Mouse (Mus musculus) ovary, postnatal 36 days (tissue): ENCODE results near the gene Ocrl.

ENCODE experiments used
- DNase-seq: peaks from one replicate; pipeline ENCODE4 v3.0.0; 2022; ENCODE audit warnings: low spot score, mixed read lengths

Ocrl gene

DNA sequence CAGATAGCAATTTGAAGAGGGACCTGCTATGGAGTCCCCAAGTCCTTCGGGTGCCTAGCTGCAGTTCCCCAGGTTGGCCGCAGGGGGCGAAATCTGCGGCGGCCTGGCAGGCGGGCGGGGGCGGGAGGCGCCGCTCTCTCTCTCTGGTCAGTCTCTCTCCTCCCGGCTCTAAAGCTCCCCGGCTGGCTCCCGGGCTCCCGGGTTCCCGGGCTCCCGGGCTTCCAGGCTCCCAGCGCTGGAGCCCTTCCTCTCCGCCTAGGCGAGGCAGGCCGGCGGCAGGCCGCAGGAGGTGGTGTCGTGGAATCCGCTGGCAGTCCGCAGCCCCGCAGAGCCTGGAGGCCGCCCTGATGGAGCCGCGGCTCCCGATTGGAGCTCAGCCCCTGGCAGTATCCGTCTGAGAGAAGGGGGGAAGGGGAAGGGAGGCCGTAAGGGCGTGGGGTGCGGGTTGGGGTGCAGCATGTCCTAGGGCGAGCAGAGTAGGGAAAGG is at the start of gene Ocrl:
Ocrl (plus strand) TSS at position 82 of the 487 bp plus-strand sequence.
- DNase-seq, result peak; percentile 72

DNA sequence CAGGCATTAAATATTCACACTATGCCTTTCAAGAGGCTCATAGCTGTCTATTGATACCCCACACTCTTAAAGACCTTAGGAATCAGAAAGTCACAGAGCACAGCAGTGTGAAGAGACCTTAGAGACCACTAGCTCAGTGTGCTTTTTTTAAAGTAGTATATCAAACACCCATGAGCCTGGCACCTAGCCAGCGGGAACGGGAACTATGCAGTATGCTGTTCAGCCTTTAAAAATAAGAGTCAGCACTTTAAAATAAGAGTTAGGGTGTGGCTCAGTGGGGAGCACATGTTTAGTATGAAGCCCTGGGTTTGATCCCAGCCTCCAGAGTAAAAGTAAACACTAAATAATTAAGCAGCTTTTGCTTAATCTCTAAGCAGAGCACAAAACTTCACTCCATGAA is 32.1 kb upstream of the Ocrl start:
- DNase-seq, result peak; percentile 29

DNA sequence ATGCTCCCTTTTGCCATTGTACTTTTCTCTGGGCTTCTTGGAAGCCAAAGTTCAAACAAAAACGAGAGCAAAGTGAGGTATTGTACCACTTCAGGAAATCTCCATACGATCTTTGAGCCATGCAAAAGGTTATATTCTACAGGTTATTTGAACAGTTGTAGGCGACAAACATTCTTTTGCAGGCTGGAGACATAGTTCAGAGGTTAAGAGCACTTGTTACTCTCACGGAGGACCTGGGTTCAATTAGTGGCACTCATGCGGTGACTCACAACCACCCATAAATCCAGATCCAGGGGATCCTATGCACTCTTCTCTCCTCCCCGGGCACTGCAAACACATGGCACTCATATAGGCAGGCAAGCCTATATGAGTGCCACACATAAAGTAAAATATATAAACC is 29.4 kb upstream of the Ocrl start:
- no peak for DNase-seq

DNA sequence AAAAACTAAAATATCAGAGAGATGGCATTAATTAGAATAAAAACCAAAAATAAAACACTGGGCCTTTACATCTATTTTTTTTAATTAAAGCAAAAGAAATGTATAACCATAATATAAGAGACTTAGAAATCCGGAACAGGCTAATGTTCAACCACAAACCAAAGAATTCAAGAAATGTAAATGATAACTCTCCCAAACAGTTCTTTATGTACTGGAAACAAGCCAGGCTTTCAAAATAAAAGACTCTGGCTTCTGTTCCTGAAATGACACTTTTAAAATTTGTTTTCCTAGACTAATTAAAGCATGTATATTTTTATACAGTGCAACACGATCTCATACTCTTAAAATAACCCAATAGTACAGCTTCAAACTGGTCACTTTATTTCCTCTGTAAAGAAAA is 24.8 kb upstream of the Ocrl start:
- DNase-seq, result no peak

DNA sequence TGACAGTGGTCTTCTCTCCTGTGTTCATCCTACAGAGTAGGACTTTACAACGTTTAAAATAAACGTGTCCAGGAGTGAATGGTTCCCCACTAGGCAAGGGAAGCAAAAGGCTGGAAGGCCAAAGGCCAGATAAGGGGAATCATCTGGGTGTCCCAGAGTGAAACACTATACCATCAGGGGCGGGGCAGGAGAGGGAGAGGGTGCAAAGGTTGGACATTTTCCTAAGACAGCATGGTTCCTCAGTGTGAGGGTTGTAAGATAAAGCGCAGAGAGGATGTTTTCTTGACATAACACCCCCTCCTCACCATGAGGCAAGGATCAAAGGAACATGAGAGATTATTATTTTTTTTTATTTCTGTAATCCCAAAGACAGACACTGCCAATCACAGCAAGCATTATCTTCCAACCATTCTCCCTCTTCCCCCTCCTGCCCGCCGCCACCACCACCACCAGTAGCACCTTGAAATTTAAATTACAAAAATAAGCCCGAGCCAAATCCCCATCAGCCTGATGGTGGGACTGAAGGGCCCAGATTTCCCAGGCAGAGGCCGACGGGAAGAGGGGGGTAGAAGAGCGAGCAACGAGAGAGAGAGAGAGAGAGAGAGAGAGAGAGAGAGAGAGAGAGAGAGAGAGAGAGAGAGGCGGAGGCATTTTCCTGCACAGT is 20.8 kb upstream of the Ocrl start:
- DNase-seq, result no peak

DNA sequence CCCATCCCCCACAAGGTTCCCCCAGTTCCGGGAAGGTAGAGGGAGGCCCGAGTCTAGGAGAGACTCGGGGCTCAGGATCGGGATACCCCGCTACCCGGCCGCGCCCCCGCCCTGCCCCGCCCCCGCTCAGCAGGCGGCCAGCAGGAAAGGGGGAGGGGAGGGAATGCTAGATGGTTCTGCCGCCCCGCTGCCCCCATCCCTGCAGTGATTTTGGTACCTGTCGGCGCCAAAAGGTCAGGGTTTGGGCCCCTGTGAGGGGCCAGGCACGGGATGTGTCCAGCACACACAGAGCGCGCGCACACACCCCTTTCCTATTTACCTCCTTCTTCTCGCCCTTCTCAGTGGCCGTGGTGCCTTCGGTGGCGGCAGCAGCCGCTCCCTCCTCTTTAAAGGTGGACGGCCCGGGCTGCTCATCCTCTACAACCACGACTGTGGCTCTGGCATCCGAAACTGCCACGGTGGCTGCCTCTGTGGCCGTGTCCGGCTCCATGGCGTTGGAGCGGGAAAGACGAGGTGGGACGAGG is 20.2 kb upstream of the Ocrl start:
- peak; percentile 26 for DNase-seq

DNA sequence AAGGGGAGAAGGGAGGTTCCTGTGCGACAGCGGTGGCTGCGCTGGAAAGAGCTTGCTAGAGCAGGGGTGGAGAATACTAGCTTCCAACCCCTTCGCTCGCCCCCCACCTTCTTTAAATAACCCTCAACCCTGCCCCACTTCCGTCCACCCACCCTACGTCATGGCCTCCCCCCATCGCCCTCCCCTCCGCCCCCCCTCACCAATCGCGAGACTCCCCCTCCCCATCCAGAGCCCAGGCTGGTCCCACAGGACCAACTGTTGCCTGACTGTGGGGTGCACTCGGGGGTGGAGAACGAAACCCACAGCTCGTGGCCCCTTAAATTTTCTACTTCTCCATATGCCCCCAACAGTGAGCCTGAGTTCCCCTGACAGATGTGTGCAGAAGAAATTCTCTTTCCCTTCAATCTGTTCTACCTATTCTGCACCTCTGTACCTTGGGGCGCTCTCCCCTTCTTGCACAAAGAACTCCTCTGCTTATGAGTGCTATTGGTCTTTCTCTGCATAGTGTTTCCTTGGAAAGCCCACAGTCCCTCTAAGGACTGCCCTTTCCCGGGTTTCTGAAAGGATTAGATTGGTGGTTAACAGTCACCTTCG is 19.7 kb upstream of the Ocrl start, which contains the start of gene Smarca1:
Smarca1 (minus strand) TSS at position 544 of the 594 bp plus-strand sequence.
- no peak for DNase-seq

DNA sequence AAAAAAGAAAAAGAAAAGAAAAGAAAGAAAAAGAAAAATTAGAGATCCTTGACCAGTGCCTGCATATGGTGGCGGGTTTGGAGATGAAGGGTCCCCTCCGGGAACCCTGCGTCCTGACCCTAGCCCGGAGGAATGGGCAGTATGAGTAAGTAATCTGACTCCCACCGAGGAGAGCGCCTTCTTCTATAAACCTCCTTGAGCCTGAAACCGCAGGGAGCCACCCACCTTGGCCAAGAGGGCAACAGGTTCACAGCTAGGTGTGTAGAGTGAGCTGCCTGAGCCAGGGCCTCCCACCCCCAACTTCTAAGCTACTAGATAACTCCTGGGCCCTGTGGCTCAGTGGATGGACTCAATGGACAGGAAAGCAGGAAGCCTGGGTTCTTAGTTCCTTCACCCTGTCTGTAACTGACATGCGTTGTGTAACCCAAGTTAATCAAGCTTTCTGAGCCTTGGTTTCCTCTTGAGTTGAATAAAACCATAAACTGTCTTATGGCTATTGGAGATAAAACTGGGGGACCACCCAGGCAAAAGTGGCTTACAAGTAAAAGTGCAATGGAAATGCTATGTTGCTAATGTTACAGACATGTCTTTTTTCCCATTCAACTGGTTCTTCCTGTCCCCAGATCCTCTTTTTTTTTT is 836 bp downstream of the Ocrl start:
- DNase-seq, result peak; percentile 8

DNA sequence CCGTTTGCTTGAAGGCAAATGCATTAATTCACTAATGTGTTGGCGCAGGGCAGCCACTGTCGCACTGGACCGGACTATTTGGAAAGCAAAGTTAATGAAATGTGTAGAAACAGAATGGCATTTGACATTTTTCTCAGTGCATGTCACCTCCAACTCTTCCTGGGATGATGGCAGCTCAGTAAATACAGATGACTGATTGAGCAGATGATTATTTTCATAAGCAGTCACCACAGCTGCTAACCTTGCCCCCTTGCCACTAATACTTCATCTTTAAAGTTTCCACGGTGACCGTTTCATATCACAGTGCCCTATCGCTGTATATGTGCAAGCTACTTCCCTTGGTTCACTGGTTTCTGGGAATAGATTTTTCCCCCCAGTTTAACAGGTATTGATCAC is 1.4 kb downstream of the Ocrl start:
- DNase-seq, result no peak

DNA sequence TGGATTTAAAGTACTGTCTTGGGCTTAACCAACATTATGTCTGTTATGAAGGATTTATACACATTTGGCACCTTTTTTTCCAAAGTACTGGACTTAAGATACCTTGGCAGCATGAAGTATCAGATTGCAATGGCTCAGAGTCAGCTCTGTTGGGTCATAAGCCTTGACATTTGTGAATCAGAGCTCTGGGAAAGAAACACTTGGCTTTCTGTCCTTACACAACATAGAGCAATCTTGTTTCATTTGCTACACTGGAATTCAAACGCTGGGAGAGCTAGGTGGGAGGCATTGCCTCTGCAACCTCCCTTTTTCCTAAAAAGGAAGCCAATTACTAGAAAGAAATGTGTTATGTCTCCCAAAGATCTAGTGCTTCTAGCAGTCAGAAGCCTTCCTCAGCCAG is 4.6 kb downstream of the Ocrl start:
- DNase-seq, result no peak

DNA sequence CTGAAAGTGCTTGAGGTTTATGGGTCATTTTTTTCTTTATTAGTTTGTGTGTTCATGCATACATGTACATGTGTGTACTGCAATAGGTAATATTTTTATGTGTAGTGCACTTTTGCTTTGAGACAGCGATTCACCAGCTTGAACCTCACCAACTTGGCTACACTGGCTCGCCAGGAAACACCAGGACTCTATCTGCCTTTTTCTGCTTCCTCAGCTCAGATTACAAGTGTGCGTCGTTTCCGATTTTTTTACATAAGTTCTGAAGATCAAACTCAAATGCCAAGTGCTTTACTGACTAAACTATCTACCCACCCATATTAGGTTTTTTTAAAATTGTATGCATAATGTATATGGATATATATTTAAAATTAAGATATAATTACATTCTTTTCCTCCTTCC is 8.4 kb downstream of the Ocrl start:
- no peak for DNase-seq

DNA sequence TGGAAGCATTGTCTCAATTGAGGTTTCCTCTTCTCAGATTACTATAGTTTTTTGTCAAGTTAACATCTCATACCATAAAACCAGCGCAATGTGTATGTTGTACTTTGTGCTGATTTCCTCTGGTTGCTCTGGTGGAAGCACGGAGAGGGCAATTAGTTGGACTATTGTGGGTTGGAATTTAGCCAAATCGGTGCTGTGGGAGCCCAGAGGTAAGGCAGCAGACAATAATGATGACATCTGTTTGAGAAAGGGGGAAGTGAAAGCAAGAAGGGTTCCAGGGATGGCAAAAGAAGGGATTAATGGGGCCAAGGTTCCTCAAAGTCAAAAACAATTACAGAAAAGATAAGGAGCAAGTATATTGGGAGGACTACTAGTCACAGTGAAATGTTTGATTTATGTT is 15.8 kb downstream of the Ocrl start:
- no peak for DNase-seq

DNA sequence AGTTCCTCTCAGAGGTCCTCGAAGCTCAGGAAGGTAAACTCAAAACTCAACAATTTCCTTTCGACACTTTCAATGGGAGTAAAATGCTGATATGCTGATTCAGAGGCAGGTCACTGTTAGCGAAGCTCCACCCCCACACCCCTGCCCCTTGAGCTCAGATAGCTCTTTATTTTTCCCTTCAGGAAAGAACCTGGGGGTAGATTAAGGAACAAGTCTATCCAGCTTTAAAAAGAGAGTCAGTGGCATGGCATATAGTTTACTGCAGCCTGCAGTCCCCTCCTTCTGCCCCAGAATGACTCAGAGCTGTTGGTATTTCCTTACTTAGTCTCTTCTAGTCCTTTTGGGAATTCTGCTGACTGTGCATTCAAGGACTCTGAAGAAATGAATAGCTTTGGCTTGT is 18.3 kb downstream of the Ocrl start:
- no peak for DNase-seq

DNA sequence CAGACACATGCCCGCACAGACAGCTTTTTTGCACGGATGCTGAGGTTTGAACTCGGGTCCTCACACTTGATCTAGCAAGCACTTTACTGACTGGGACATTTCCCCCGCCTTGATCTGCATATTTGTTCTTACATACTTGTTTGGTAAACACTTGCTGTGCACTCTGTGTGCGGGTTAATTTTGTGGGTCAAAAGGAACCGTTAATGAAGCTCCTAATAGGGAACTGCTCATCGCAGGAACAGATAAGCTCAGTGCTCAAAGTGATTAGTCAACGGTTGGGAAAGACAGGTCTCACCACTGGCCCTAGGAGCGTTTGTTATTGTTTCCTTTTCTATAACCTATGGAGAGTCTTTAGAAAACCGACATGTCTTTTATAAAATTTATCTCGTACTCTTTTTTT is 22.2 kb downstream of the Ocrl start:
- no peak for DNase-seq

DNA sequence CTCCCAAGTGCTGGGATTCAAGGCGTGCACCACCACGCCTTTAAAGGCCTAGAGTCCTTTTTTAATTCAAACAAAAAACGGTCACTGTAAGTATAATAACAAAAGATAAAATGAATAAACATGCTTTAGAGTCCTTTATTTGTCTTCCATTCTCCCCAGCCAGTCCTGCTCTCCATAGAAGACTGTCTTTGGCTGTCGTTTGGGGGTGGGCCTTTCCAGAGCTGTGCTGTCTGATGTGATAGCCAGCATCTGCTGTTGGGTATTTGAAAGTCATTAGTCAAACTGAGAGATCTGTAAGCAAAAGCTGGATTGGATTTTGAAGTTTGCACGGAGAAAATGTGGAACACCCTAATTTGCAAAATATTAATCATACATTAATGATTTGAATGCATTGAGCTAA is 24.7 kb downstream of the Ocrl start:
- DNase-seq, result no peak

DNA sequence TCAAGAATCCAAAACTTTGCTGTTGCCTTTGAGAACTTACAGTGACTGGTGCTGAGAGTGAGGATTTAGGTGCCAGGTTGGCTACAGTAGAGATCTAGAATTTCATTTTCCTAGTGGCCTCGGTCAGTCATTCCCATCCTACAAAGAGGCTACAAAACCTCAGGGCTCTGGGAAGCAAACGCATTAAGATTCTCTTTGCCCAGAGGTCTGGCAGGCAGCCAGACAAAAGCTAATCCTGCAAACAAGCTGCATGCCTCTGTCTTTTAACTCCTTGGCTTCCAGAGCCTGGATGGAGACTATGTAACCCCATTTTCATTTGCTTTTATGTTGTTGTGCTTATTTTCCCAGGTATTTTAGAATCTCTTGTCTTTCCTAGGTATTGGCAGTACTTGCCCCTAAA is 25.6 kb downstream of the Ocrl start:
- DNase-seq, result peak; percentile 6

DNA sequence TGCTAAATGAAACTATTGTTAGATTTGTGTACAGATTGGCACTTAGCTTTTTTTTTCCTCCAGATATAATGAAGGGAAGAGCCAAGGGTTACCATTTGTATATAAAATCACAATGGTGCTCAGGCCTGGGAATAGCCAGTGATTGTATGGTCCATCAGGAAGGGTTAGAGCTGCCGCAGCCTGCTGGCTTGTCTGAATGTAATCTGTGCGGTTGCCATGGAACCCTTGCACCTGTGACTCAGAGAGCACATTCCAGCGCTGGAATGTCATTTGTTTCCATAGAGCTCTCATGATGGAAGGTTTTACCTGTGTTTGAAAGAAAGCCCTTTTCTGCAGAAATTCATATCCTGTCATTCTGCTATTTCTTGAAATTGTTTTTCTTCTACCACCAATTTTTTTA is 37.5 kb downstream of the Ocrl start:
- DNase-seq, result no peak

DNA sequence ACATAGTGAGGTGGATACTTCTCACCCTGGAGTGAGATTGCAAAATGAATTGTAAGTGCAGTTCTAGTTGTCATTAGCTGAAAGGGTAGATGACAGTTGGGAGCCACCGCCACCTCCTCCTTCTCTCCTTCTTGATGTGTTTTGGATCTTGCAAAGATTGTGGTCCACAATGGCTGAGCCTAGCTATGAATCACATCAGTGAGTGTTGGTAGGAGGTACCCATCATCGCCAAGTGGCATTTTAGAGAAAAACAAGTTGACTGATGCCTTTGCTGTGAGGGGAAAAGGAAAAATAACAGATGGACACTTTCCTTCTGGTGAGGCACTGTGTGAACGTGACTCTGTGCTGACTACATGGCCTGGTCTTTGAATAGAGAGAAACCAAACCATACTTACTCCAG is 50.4 kb downstream of the Ocrl start:
- DNase-seq, result no peak

DNA sequence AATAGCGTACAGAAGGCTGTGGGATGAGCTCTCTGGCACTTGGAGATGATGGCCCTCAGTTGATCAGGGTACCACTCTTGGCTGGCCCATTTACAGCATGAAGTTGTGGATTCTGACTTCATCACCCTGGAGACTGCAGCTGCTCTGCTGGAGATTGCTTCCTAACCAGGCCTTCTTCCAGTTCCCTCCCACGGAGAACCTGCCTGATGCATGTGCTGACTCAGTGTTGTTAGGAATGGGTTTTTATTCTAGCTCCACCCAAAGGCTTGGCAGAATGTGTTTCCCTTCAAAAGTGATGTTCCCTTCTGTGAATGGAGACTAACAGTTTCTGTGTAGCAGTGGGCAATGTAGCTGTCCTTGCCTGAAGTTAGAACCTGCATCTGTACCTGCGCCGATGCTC is 58.2 kb downstream of the Ocrl start:
- no peak for DNase-seq

DNA sequence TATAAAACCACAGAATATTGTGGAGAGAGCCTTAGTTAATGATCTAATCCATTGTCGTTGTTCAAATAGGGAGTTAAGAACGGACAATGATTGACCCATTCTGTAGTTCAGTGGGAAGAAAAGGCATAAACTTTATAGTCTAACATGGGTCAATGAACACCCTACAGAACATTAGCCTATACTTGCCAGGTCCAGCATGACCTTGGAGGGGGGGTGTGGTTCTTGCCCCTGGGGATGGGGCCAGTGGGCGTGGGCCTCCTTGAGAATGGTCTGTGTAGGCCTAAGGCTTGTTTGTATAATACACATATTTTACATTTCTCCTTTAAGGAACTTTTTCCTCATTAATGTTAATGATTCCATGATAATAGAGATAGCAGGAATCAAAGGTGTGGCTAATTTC is 58.7 kb downstream of the Ocrl start:
- no peak for DNase-seq

DNA sequence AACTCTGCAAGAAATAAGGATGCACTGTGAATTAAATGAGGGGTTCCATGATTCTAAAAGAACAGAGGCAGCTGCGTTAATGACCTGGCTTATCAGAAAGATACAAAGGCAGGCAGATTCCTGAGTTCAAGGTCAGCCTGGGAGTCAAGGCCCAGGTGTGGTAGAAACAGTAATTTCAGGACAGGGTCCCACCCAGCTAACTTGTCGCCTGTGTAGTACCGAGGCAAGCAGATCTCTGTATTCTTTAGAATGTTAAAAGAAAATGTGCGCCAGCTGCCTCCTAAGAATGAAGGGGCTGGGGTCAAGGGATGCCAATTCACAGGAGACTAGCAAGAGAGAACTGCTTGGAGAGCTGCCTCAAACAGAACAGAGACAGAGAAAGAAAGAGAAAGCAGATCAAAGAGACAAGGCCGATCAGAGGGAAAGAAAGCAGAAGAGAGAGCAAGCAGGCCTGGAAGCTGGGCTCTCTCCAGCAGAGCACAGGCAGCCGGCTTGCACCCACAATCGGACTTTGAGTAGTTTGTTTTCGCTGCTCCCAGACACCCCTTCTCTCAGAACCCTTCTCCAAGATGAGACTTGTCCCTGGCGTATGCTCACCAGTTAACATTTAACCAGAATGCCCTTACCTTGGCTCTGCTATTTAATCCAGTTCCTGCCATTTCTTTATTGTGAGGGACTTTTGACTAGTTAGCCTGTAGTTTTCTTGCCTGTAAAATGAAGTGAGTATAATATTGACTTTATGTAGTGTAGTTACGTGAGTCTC is 59.4 kb downstream of the Ocrl start:
- no peak for DNase-seq

DNA sequence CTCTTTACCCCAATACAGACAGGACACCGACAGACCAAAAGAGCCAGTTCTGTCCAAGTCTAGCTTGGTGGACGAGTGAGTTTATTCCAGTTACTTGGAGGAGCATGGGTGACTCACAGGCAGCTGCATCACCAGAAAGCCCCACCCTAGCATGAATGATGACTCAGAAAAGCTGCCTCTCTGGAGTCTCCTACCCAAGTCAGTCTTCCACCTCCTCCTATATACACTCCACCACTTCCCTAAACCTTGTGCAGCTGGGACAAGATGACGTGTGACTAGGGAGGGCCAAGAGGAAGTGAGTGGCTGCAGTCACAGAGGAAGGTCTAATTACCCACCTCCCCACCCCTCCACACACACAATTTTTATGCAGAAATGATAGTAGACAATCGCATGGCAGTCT is 64.4 kb downstream of the Ocrl start:
- DNase-seq, result no peak

DNA sequence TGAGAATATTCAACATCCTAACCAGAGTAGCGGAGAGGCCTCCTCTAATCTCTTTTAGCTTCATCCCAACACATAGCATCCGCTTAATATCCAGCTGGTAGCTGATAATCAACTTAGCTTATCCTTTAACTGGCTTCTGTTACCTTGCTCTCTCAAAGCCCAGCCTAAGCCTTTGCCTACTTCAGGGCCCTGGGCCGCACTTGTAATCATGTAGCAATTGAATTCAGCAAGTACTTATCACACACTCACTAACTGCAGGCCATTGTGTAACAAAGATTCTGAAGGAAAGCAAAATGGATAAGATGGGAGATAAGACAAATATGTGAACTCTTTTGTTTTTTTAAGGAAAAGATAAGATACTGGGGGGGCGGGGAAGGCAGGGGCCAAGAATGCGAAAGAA is 64.9 kb downstream of the Ocrl start:
- no peak for DNase-seq
